Mouse (Mus musculus) gastrocnemius, postnatal 25 days (tissue): Measurements from ENCODE around the gene Elp1. TPM values are rescaled to one million over a fixed set of nuclear protein-coding genes. Genes with fewer than 3 reads are reported as not detected.

Experiments
- DNase-seq: peaks from one replicate; pipeline ENCODE4 v3.0.0; 2022
- total RNA-seq, 2 experiments: library from RNA; stranded (reverse); gene quantifications; 1 replicate in 1 of 2; 2 replicates in 1 of 2; pipeline ENCODE4 v1.2.3; 2021

The Elp1 gene
- total RNA-seq, 2 experiments from 2014 or later = 19.4 to 20.5 TPM

GRCm38 (mm10) chr4:56771065-56771464 lies 31.1 kb downstream of the Elp1 start:
- DNase-seq = no peak

- DNase-seq = no peak
These were observed 33.2 kb downstream of the Elp1 start for GRCm38 (mm10) chr4:56768913-56769312.

GRCm38 (mm10) chr4:56767861-56768284 lies 34.3 kb downstream of the Elp1 start:
- DNase-seq = no peak

GRCm38 (mm10) chr4:56757693-56758092 lies 44.4 kb downstream of the Elp1 start:
- DNase-seq = no peak

- no peak for DNase-seq
These were observed 45.0 kb downstream of the Elp1 start for GRCm38 (mm10) chr4:56756966-56757600.

GRCm38 (mm10) chr4:56756021-56756420 lies 46.1 kb downstream of the Elp1 start:
- no peak for DNase-seq

- no peak for DNase-seq
These were observed 54.7 kb downstream of the Elp1 start for GRCm38 (mm10) chr4:56747456-56747855.

GRCm38 (mm10) chr4:56746345-56746744 lies 55.8 kb downstream of the Elp1 start:
- DNase-seq = no peak

GRCm38 (mm10) chr4:56743363-56744195 lies 58.6 kb downstream of the Elp1 start, which contains the start of gene Actl7a:
Gene Actl7a, plus strand, starts transcription at chr4:56743413.
- DNase-seq = no peak

GRCm38 (mm10) chr4:56742698-56743097 lies 59.4 kb downstream of the Elp1 start:
- DNase-seq = no peak

GRCm38 (mm10) chr4:56741041-56741493 lies 61.1 kb downstream of the Elp1 start, which contains the start of gene Actl7b:
Gene Actl7b, minus strand, starts transcription at chr4:56741443.
- no peak for DNase-seq

- no peak for DNase-seq
These were observed 61.5 kb downstream of the Elp1 start for GRCm38 (mm10) chr4:56740611-56741010.

GRCm38 (mm10) chr4:56740020-56740485 lies 62.1 kb downstream of the Elp1 start, which contains the start of gene Gm26657:
Gene Gm26657, plus strand, starts transcription at chr4:56740070.
- DNase-seq = no peak

GRCm38 (mm10) chr4:56725839-56726238 lies 76.3 kb downstream of the Elp1 start:
- no peak for DNase-seq

GRCm38 (mm10) chr4:56723237-56723636 lies 78.9 kb downstream of the Elp1 start:
- DNase-seq = no peak

- DNase-seq = no peak
These were observed 79.8 kb downstream of the Elp1 start for GRCm38 (mm10) chr4:56722346-56722745.

GRCm38 (mm10) chr4:56721469-56721868 lies 80.7 kb downstream of the Elp1 start:
- DNase-seq = no peak

- no peak for DNase-seq
These were observed 81.7 kb downstream of the Elp1 start for GRCm38 (mm10) chr4:56720403-56720802.

- DNase-seq = no peak
These were observed 82.7 kb downstream of the Elp1 start for GRCm38 (mm10) chr4:56719456-56719855.

GRCm38 (mm10) chr4:56718573-56719442 lies 83.3 kb downstream of the Elp1 start:
- no peak for DNase-seq

GRCm38 (mm10) chr4:56717932-56718331 lies 84.2 kb downstream of the Elp1 start:
- no peak for DNase-seq

GRCm38 (mm10) chr4:56716801-56717200 lies 85.3 kb downstream of the Elp1 start:
- DNase-seq = no peak
